Mouse (Mus musculus) adipocyte (in vitro differentiated cells): Measurements from ENCODE around the gene Tbc1d23.

Experiments used
- DNase-seq: peaks from one replicate; pipeline ENCODE4 v3.0.0-alpha.2; 2016; ENCODE audit warnings: low spot score

Gene Tbc1d23

DNA sequence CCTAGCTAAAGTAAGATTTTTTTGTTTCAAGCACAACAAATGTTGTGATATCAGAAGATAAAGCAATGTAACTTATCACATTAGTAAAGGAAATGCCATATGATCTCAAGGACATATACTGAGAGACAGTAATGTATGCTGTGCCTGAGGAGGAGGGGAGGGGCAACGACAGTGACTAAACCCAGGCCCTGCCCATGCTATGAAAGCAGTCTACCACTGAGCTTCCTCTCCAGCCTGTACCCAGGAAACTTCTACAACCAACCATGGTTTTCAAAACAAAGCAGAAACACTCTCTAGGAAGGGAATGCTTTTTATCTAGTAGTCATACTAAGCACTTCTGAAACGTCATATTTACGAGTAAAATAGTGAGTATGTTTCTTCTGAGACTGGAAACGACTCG is 68.5 kb downstream of the Tbc1d23 start:
- DNase-seq, result no peak

DNA sequence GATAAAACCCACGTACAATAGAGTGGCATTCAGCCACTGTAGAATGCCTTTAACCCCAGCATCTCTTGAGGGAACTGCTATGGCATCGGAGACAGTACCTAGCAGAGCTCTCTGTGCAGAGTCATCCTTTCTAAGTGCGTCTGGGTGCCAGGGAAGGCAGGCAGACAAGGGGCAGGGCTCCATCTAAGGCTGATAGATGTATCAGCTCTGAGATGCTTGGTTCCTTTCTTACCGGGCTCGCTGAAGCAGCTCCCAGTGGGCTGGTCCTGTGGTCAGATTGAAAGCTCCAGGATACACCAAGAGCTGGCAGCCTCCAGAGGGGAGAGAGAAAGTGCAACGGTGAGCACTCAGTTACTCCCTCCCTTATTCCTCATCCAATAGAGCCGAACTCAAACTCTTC is 71.5 kb downstream of the Tbc1d23 start:
- DNase-seq, result no peak

DNA sequence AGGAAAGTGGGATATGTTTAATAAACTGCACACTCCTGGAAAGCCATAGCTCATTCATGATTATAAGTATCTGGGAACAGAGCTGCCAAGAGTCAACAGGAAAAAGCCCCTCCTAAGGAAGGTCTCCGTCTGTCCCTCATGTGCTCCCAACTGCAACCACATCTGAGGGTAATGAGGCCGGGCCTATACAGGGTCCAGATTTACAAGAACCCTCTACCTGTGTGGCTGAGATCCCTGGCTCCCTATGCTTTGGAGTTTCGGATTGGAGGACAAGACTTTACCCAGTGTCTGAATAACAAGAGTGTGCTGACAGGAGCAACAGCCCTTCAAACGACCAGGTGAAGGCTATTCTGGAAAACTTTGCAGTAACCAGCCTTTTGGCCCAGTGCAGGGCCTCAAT is 73.6 kb downstream of the Tbc1d23 start:
- peak; percentile 12 for DNase-seq

DNA sequence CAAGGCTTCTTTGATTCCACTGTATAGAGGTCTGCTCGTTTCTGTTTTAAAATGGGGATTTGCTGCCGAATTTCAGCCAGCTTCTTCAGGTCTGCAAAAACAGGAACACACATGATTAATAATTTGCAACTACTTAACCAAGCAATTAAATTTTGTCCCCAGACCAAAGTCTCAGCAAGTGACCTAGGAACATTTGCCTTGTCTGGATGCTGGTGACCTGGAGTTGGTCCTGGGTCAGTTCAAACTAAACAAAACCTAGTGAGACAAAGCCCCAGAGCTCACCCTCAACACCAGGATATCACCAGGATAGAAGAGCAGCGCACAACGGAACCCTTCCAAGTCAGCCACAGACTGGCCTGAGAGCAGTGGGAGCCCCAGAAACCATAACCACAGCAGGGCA is 74.2 kb downstream of the Tbc1d23 start:
- no peak for DNase-seq

DNA sequence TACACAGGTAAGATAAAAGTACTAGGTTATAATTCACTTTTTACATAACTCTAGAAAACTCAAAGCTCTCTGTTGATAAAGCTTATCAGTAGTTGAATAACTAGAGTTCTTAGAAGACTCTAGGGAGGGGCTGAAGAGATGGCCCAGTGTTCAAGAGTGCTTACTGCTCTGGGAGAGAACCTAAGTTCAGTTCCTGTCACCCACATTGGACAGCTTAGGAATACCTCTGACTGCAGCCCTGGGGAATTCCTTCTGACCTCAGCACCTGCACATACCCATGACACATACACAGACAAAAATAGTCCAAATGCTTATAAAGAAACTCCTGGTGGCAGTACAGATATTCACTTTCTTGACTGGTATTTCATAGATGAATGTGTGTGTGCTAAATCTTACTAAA is 75.4 kb downstream of the Tbc1d23 start:
- DNase-seq, result no peak

DNA sequence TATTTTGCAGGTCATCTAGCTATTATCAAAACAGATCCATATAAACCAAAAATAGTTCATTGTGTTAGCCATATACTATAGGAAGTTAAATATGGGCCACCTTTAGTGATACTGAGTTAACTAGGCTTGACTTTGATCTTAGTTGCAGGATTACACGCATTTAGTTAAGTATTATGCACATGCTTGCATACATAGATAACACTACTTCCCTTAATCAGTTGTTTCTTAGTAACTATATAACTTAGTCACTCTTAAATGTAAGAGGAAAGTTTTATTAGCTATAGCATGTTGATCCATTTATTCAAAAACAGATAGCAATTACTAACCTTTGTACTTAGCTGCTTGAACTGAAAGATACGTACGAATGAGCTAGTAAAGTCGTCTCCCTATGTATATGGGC is 79.9 kb downstream of the Tbc1d23 start:
- no peak for DNase-seq

DNA sequence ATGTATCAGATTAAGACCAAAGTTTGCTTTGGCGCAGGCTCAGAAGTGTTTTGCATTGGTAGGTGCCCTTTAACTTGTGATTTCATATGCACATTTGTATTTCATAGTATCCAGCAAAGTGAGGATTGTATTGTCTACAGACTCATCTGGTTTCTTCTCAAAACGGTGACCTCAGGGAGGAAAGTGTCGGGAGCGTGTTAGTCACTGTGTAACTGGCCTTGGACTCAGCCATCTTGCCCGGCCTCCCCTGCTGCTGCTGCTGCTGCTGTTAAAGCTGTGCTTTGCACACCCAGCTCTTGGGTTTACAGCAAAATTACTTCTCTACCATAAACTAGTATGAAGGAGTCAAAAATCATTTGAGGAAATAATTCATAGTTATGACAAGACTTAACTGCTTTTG is 86.6 kb downstream of the Tbc1d23 start:
- DNase-seq, result no peak

DNA sequence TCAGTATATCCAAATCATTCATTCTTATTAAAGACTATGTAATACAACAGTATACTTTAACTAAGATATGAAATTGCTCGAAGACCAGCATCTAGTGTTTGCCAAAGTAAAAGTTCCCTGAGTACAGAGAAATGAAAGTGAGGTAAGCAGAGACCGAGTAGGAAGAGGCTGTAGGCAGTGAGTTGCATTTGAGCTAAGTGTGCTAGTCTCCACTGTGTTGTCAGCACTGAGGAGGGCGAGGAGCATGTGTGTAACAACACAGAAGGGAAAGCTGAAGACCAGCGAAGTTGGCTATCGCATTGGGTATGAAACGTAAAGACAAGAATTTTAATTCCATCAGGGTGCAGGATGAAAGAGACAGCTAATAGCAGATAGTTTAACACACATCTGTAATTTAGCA is 97.7 kb downstream of the Tbc1d23 start:
- DNase-seq, result no peak

DNA sequence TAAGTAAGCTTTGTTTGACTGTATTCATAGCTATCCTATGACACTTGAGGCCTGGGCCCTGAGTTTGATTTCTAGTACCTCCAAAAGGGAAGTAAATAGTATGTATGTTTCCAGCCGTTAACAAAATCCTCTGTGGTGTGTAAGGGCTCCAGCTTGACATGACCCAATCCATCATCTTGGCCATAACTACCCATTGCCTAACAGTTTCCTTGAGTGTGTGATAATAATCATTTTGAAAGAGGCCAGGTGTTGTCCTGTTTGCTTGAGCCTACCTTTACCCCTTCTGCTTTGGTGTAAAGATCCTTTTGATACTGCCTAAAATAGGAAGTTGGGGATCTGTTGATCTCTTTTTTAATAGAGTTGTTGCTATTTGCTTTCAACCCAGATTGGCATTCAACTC is 99.0 kb downstream of the Tbc1d23 start:
- no peak for DNase-seq

DNA sequence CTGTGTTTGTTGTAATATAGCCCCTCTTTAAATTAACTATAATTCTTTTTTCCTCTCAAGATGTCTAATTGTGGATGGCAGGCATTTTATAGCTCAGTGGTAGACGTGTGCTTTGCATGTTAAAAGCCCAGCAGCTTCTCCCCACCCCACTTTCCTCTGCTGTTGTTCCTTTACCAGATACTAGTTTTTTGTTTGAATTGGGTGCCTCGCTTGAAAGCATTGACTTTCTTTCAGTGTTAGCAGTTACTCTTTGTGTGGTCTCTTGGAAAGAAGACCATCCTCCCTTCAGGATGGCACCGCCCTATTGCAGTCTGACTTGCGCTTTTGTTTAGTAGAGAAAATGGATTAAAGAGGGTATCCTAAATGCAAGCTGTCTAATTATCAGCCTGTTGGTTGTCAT is 99.8 kb downstream of the Tbc1d23 start:
- no peak for DNase-seq

DNA sequence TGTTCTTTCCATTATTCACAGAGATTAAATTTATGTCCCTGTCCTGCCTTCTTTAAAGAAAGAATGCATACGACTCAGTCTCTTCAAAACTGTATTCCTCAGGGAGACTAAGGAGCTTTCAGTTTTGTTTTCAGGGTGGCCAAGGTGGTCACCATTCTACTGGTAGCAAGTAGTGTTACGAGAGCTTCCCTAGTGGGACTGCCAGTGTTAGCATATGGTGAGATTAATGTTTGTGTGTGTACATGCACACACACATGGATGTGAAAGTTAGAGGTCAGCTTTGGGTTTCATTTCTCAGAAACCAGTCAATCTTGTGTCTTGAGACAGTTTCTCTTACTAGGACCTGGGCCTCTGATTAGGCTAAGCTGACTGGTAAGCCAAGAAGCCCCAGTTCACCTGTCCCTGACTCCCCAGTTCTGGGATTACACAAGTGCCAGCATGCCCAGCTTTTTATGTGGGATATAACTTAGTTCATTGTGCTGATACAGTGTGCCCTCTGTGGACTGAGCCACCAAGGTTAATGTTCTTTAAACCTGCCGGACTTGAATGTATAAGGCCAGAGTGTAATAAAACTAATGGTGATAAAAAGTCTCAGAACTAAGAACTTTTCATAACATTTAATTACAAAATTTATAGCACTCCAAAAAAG is 100.4 kb downstream of the Tbc1d23 start:
- DNase-seq, result peak; percentile 21

DNA sequence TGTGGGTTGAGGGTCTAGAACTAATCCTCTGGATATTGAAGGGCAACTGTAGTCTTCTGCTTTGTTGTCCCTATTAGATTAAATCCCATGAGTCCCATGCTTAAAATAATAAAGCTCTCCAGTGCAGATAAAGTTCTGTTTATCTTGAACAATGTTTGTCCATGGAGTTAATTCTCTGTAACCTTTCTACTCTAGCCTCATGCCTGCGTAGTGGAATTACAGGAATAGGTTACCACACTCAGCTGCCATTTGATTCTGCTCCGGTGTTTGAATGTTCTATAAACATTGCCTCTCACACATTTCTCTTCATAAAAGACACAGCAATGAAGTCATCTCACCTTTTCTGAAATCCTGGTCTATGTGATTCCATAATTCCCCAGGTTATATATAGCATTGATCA is 103.5 kb downstream of the Tbc1d23 start:
- DNase-seq, result peak; percentile 30

DNA sequence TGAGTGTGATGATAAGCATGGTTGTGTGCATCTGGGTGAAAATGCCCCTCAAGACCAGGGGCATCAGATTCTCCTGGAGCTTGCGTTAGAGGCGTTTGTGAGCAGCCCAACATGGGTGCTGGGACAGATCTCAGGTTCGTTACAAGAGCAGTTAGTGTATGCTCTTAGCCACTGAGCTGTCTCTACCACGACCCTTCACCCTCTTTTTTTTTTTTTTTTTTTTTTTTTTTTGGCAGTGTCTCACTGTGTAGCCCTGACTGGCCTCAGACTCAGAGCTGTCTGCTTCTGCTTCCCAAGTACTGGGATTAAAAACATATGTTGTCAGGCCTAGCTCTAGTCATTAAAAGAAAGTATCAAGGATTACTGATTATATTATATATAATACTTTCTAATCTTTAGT is 105.0 kb downstream of the Tbc1d23 start:
- DNase-seq, result peak; percentile 80

DNA sequence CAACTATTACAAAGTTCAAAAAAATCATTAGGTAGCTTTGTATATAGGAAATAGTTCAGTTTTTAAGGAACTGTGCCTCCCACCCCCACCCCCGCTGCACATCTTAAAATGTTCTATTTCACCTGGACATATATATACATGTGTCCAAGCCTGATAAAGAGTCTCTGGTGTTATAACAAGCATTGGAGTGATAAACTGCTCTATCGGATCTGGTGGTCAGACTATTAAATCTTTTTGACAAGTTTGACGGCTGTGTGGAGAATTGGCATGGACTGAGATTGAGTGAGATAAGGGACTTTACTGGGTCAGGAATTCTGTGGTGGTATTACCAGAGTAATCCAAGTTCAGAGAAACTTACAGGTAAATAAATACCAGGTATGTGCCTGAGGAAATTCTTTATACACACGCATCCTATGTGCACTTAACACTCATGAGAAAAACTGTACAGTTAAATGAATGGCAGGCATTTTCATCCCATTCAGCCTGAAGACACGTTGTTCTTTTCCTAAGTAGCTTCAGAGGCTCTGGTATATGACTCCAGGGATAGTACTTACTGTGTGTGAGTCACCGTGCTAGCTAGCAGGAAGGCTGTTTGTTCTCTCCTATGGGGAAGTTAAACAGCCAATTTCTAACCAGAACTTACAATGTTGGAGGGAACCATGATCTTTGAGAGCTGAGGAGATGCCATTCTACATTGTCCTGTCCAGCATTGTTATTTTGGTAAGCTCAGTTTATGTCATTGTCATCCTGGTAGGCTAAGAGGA is 108.4 kb downstream of the Tbc1d23 start:
- peak; percentile 42 for DNase-seq

DNA sequence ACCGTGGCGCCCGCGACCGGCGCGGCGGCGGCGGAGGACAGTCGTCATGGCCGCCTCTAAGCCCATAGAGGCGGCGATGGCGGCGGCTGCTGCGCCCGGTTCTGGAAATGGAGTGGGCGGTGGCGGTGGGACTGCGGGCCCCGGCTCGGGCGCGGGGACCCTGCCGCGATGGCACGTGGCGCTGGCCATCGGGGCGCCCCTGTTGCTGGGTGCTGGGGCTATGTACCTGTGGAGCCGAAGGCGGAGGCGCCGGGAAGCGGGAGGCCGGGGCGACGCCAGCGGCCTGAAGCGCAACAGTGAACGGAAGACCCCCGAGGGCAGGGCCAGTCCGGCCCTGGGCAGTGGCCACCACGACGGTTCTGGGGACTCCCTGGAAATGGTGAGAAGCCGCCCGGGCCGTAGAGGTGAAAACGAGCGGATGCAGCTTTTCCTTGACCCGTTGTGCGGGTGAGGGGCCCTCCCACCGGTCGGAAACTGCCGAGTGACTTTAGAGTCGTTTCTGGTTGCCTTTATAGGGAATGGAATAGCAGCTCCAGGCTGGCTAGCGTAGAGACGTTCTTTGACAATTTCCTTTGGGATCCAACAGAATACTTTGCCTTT is 109.4 kb downstream of the Tbc1d23 start:
- DNase-seq, result no peak

DNA sequence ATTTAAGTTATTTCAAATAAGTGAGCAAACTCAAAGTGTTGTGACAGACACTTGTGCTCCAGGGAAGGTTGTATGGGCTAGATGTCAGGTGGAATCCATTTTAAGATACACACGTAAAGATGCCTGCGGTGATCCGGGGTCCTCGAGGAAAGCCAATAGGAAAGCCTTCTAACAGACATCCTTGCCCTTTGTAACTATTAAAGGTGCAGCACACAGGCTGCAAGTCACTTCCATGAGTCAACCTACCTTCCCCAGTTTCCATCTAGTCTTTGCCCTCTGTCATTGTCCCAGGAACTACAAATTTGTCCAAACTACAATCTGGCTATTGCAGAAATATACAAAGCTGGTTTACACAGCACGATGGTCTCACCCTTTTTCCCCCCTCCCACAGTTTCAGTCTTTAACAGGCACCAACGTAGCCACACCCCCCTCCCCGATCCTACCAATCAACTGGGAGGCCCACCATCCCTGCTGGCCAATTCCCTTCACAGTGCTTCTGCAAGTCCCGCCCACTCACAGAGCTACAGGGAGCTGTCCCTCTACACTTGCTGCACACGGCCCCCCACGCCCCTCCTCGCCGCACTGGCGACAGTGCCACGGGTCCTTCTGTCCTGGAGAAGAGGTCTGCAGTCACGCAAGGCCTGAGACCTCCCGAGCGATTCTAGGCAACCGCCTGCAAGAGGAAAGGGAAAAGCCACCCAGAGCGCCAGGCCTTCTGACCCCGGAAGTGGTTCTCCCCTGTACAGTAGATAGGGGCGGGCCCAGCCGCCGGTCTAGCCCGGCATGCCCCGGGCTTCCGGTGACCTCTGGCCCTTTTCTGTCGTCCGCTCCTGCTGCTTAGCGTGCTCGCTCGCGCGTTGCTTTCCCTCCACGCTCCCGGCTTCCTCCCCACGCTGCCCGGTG is 110.1 kb downstream of the Tbc1d23 start, which contains the start of gene Tomm70a:
Gene Tomm70a, plus strand, starts transcription at position 791 of the 903 bp plus-strand sequence.
- DNase-seq, result peak; percentile 97
